Comparison of ENCODE assay signal across 15 mouse cellular contexts in the genomic region with DNA sequence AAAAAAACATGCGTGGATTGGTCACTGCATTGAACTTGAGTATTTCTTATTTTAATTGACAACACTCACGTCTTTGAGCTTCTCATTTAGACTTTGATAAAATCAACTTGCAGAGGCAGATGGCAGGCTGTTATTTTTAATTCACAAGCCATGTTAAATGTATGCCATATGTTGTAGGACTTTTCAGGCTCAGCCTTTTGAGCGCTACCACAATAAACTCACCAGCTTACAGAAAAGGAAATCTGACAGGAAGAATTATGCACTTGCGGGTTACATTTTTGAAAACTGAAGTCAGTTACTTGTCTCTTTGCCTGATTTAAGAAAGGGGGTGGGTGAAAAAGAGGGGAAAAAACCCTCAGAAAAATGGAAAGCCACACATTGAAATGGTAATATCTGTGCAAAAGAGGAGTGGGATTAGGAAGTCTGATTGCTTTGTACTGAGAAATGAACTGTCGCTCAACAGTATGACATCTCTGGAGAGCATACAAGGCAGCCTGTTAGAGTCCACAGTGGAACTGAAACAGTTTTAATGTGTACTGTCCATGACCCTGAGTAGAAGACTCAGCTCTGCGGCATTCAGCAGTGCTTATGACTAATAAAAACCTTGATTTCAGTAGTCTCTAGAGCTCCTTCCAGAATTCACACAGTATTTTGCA.
DNase-seq lines count a peak whose midpoint lies in the region; ATAC-seq lines count a peak whose summit lies in the region.
"Had no signal": no experiment of that assay in that cellular context is flagged by ENCODE, and none has a peak within 500 bp of the region (broad histone marks: within the 10 kb centered on the region; RNA-seq: fewer than 3 reads in every experiment).

No protein-coding gene starts in this region.

- no peaks in the 10 kb centered on the region for H3K4me1 ChIP-seq in embryonic facial prominence, embryonic 11.5 days (ENCODE audit: control insufficient read depth, insufficient read depth, low read length)
- no peaks in the 10 kb centered on the region for H3K4me1 ChIP-seq in embryonic facial prominence, embryonic 10.5 days
- H3K4me1 ChIP-seq in midbrain, embryonic 16.5 days (ENCODE audit: control insufficient read depth, insufficient read depth, low read length), result peaks cover 3% of the 10 kb centered on the region; the same call in 1 of the 2 replicates
- H3K4me1 ChIP-seq in hindbrain, embryonic 12.5 days, result no peaks in the 10 kb centered on the region
- H3K4me1 ChIP-seq: embryonic facial prominence, embryonic 15.5 days; liver, embryonic 15.5 days; neural tube, embryonic 12.5 days had no signal

- no peak overlapping the region for H3K27ac ChIP-seq in embryonic facial prominence, embryonic 11.5 days (replicated peaks; ENCODE audit: low read depth, low read length)
- no peak overlapping the region for H3K27ac ChIP-seq in embryonic facial prominence, embryonic 10.5 days (replicated peaks)
- H3K27ac ChIP-seq in midbrain, embryonic 16.5 days (ENCODE audit: low read length), result no peak overlapping the region
- no peak overlapping the region for H3K27ac ChIP-seq in hindbrain, embryonic 12.5 days
- H3K27ac ChIP-seq: embryonic facial prominence, embryonic 15.5 days; liver, embryonic 15.5 days; neural tube, embryonic 12.5 days had no signal

- DNase-seq in embryonic facial prominence, embryonic 11.5 days (ENCODE audit: low spot score), result peak; percentile 38
- DNase-seq in embryonic facial prominence, embryonic 10.5 days (ENCODE audit: low spot score), result no peak
- peak; percentile 10 for DNase-seq in retina, postnatal 1 day
- DNase-seq in retina, embryonic 14.5 days (ENCODE audit: low spot score), result no peak
- DNase-seq in frontal cortex, postnatal 10 days (ENCODE audit: low spot score in 2 of 2), result peak; percentile 5 to 6
- DNase-seq in cerebellum, postnatal 4 days (ENCODE audit: low spot score in 2 of 2), result no peak
- DNase-seq: cerebellum, adult 11-12 months; heart, postnatal 36 days; kidney, adult 11 months had no signal

- ATAC-seq in embryonic facial prominence, embryonic 11.5 days (replicated peaks; ENCODE audit: insufficient number of reproducible peaks, low FRiP score, low TSS enrichment, low read depth), result no peak
- peak; percentile 39; the same call in 1 of the 2 replicates for ATAC-seq in midbrain, embryonic 16.5 days
- ATAC-seq in hindbrain, embryonic 12.5 days (ENCODE audit: low FRiP score), result no peak; the same call in 1 of the 2 replicates

- H3K27me3 ChIP-seq in embryonic facial prominence, embryonic 11.5 days (ENCODE audit: control insufficient read depth, insufficient read depth, low read length), result no peaks in the 10 kb centered on the region
- H3K27me3 ChIP-seq in embryonic facial prominence, embryonic 10.5 days (replicated peaks; ENCODE audit: low read depth, poor library complexity, severe bottlenecking), result no peaks in the 10 kb centered on the region
- H3K27me3 ChIP-seq in midbrain, embryonic 16.5 days (ENCODE audit: control insufficient read depth, insufficient read depth, low read depth, low read length), result no peaks in the 10 kb centered on the region
- no peaks in the 10 kb centered on the region for H3K27me3 ChIP-seq in hindbrain, embryonic 12.5 days
- H3K27me3 ChIP-seq: embryonic facial prominence, embryonic 15.5 days; liver, embryonic 15.5 days; neural tube, embryonic 12.5 days had no signal

- no peak overlapping the region for H3K9ac ChIP-seq in embryonic facial prominence, embryonic 11.5 days (replicated peaks; ENCODE audit: low read length)
- no peak overlapping the region for H3K9ac ChIP-seq in midbrain, embryonic 16.5 days (ENCODE audit: low read depth, low read length)
- H3K9ac ChIP-seq in hindbrain, embryonic 12.5 days, result no peak overlapping the region
- H3K9ac ChIP-seq: embryonic facial prominence, embryonic 15.5 days; liver, embryonic 15.5 days; neural tube, embryonic 12.5 days had no signal

- no peaks in the 10 kb centered on the region for H3K9me3 ChIP-seq in embryonic facial prominence, embryonic 11.5 days (replicated peaks; ENCODE audit: control insufficient read depth, low read length)
- no peaks in the 10 kb centered on the region for H3K9me3 ChIP-seq in embryonic facial prominence, embryonic 10.5 days
- H3K9me3 ChIP-seq in midbrain, embryonic 16.5 days (replicated peaks; ENCODE audit: control insufficient read depth, low read length, poor library complexity, severe bottlenecking), result no peaks in the 10 kb centered on the region
- H3K9me3 ChIP-seq in hindbrain, embryonic 12.5 days (replicated peaks), result no peaks in the 10 kb centered on the region
- H3K9me3 ChIP-seq: embryonic facial prominence, embryonic 15.5 days; G1E; liver, embryonic 15.5 days; neural tube, embryonic 12.5 days had no signal

- H3K4me2 ChIP-seq in embryonic facial prominence, embryonic 11.5 days (ENCODE audit: low read depth, low read length), result no peak overlapping the region
- no peak overlapping the region for H3K4me2 ChIP-seq in midbrain, embryonic 16.5 days (ENCODE audit: low read length)
- no peak overlapping the region for H3K4me2 ChIP-seq in hindbrain, embryonic 12.5 days (replicated peaks)
- H3K4me2 ChIP-seq: embryonic facial prominence, embryonic 15.5 days; liver, embryonic 15.5 days; neural tube, embryonic 12.5 days had no signal

- no peaks in the 10 kb centered on the region for H3K36me3 ChIP-seq in embryonic facial prominence, embryonic 11.5 days (replicated peaks; ENCODE audit: control insufficient read depth, insufficient read depth, low read depth, low read length)
- H3K36me3 ChIP-seq in embryonic facial prominence, embryonic 10.5 days (replicated peaks), result no peaks in the 10 kb centered on the region
- H3K36me3 ChIP-seq in midbrain, embryonic 16.5 days (ENCODE audit: control insufficient read depth, insufficient read depth, low read length), result no peaks in the 10 kb centered on the region
- no peaks in the 10 kb centered on the region for H3K36me3 ChIP-seq in hindbrain, embryonic 12.5 days
- H3K36me3 ChIP-seq: embryonic facial prominence, embryonic 15.5 days; G1E; liver, embryonic 15.5 days; neural tube, embryonic 12.5 days had no signal

- no peak overlapping the region for H3K4me3 ChIP-seq in embryonic facial prominence, embryonic 11.5 days (ENCODE audit: low read depth, low read length)
- H3K4me3 ChIP-seq in embryonic facial prominence, embryonic 10.5 days, result no peak overlapping the region
- H3K4me3 ChIP-seq in midbrain, embryonic 16.5 days (ENCODE audit: low read depth, low read length), result no peak overlapping the region
- no peak overlapping the region for H3K4me3 ChIP-seq in hindbrain, embryonic 12.5 days
- H3K4me3 ChIP-seq: embryonic facial prominence, embryonic 15.5 days; liver, embryonic 15.5 days; neural tube, embryonic 12.5 days had no signal

- WGBS in embryonic facial prominence, embryonic 11.5 days, result 65% methylated on average over 6 of the region's 6 CpGs
- 80% methylated on average over 6 of the region's 6 CpGs for WGBS in embryonic facial prominence, embryonic 10.5 days
- 34% methylated on average over 6 of the region's 6 CpGs for WGBS in midbrain, embryonic 16.5 days
- WGBS in hindbrain, embryonic 12.5 days, result 75% methylated on average over 6 of the region's 6 CpGs

Comparison
In these comparisons a context has a peak if more than half of its experiments do, and no peak if none do; other contexts are left out.
1. DNase-seq: peak in embryonic facial prominence, embryonic 11.5 days (single experiment), retina, postnatal 1 day (single experiment) and frontal cortex, postnatal 10 days (2 of 2); none in embryonic facial prominence, embryonic 10.5 days (single experiment), retina, embryonic 14.5 days (single experiment) and cerebellum, postnatal 4 days (0 of 2).